Mouse (Mus musculus) CD4-positive, CD25-positive, alpha-beta regulatory T cell, adult 4 months (primary cell): Measurements from ENCODE around the gene Anapc7. TPM values are rescaled to one million over a fixed set of nuclear protein-coding genes. Genes with fewer than 3 reads are reported as not detected.
A peak's percentile ranks its signal among the peaks of the same experiment; 100 is the strongest.

Source experiments
- ATAC-seq: one replicate; pipeline ENCODE4 v1.8.0; 2017
- polyA plus RNA-seq, 2 experiments: library from polyadenylated mRNA; unstranded; fragments of 100-300 nt; shearing (Covaris generic); gene quantifications; one replicate each; pipeline ENCODE4 v1.2.1; 2017

Gene Anapc7
- polyA plus RNA-seq = 10 to 100 TPM; 17.7 to 22.8 TPM

DNA sequence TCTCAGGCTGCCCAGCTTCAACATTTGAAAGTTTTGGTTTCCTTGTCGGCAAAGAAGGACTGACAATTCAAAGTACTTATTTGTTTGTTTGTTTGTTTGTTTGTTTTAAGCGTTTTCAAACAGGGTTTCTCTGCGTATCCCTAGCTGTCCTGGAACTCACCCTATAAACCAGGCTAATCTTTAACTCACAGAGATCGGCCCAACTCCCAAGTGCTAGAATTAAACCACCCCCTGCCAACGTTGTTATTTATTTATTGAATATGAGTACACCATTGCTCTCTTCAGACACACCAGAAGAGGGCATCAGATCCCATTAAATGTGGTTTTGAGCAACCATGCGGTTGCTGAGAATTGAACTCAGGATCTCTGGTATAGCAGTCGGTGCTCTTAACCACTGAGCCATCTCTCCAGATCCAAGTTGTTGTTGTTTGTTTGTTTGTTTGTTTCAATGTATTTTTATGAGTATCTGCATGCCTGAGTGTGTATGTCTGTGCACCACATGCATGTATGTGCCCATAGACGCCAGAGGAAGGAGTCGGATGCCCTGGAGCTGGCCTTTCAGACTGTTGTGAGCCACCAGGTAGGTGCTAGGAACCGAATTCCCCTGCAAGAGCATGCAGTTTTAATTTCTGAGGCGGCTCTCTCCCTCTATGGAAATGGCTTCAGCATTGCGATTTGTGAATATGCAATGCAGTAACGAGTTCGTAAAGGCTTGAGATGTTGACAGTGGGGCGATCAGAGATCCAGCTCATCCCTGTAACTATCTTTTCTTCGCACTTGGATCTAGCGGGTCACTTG is at the start of gene Anapc7:
Anapc7 (plus strand) TSS at position 423 of the 798 bp plus-strand sequence.
- ATAC-seq = peak; percentile 56

DNA sequence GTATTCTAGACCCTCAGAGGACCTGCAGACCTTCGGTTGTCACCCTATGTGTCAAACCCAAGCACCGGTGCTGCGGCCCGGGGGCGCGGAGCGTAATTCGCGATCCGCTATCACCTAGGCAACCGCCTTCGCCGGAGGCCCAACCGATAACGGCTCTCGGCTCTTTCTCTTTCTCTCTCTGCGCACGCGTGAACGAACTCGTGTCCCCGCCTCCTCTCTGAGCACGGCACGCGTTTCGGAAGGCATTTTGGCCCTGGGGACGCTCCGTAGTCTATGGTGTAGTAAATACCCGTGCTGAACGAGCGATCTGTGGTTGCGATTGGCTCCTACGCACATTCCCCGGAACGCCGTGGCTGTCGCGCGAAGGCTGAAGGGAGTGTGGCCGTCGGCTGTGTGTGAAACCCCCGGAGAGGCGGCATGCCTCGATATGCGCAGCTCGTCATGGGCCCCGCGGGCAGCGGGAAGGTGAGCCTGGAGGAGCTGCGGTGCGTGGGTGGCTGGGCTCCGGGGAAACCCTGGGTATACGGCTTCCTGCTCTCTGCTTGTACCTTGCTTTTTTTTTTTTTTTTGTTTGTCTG is 49.2 kb upstream of the Anapc7 start, which contains the start of gene Fam216a:
Fam216a (minus strand) TSS at position 173 of the 578 bp plus-strand sequence.
- ATAC-seq = peak; percentile 87

DNA sequence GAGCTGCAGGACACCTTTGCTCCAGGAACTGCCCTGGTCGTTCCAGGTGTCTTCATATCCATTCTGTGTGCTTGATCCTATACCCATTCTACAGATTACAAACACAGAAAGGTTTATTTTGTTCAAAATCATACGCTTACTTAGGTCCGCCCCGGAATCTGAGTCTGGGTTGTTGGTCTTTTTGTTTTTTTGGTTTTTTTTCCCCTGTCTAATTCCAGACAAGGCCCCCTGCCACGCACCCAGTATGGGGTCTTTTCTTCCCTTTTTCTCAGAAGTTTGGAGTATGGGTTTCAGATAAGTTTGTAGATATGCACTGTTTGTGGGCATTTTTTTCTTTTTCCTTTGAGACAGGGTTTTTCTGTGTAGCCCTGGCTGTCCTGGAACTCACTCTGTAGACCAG is 48.6 kb upstream of the Anapc7 start:
- ATAC-seq = no peak

DNA sequence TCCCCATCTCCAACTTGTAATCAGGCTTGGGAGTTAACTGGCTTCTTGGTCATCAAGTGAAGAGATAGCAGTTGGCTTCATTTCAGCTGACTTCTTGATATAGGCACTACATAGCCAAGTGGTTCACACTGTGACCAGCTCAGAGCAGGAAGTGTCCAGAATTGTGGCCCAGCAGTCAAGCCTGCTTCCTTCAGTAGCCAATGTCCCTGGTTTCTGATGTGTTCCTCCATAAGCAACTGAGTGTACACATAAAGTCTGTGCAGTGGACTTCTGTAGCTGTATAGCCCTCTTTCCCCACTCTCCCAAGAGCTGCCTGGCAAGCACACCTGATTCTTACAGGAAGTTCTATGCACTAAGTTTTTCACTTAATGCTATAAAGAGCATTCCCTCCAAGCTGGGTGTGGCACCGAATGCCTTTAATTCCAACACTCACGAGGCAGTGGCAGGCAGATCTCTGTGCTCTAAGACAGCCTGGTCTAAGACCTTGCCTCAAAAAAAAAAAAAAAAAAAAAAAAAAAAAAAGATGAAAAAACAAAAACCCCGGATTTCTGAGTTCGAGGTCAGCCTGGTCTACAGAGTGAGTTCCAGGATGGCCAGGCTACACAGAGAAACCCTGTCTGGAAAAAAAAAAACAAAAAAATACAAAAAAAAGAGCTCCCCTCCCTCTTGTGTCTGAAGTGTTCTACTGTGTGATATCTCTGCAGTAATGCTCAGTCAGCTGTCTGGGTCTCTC is 44.2 kb upstream of the Anapc7 start:
- ATAC-seq = no peak

DNA sequence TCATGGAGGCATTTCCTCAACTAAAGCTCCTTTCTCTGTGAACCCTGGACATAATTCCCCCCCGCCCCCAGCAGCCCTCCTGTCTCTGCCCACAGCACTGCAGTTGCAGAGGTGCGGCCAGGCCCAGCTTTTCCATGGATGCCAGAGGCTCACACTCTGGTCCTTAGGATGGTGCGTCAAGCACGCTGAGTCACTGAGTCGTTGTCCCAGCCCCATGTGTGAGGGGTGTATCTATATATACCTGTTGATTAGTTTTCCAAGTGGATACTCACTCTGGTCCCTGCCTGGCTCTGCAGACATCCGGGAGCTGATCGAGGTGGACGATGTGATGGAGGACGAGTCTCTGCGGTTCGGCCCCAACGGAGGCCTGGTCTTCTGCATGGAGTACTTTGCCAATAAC is 43.3 kb upstream of the Anapc7 start:
- ATAC-seq = no peak

DNA sequence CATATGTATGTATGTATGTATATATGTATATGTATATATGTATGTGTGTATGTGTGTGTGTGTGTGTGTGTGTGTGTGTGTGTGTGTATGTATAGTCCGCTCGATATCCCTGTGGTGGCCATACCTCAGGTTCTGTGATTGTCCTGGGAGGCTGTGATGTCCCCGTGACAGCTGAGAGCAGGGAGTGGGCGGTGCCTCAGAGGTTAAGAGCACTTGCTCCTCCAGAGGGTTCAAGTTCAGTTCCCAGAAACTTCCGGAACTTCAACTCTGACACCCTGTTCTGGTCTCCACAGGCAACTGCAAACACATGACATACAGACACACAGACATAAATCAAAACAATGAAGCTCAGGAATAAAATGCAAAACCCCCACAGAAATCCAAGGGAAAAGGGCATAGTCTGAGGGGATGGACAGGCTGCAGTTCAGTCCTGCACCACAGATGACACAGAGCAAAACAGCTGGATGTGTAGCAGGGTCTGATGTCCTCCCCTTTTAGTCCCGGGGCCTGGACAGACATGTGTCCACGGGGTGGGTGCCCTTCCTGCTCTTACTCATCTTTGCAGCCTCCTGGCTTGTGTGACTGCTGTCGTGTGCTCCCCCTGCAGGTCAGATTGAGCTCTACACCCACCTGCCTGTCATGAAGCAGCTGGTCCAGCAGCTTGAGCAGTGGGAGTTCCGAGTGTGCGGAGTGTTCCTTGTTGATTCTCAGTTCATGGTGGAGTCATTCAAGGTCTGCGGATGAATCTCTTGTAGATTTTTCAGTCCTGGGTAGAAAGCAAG is 41.9 kb upstream of the Anapc7 start:
- ATAC-seq = peak; percentile 91

DNA sequence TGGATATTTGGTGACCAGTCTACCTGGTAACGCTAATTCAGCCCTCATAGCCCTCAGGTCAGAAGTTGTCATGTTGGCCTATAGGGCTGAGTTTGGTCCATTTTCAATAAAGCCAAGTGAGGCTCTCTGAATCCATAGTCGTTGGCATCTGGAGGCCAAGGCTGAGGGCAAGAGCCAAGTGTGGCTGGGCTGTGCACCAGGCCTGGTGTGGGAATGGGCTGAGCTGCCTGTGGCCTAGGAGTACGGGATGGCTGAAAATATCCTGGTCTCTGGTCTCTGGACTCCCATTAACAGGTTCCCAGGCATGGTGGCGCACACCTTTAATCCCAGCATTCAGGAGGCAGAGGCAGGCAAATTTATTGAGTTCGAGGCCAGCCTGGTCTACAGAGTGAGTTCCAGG is 31.5 kb upstream of the Anapc7 start:
- ATAC-seq = no peak

DNA sequence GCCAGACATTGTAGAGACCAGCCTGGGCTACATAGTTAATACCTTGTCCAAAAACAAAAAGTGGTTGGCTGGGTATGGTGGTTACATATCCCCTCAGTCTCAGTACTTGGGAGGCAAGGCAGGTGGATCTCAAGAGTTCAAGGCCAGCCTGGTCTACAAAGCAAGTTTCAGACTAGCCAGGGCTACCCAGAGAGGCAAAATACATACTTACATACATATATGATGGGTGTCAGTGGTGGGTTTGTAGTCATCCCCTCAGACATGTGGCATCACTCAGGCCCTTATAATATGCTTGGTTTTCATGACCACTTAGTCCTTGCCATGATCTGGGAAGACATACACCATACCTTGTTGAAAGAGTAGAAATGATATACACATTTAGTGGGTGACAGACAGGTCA is 30.8 kb upstream of the Anapc7 start:
- ATAC-seq = no peak

DNA sequence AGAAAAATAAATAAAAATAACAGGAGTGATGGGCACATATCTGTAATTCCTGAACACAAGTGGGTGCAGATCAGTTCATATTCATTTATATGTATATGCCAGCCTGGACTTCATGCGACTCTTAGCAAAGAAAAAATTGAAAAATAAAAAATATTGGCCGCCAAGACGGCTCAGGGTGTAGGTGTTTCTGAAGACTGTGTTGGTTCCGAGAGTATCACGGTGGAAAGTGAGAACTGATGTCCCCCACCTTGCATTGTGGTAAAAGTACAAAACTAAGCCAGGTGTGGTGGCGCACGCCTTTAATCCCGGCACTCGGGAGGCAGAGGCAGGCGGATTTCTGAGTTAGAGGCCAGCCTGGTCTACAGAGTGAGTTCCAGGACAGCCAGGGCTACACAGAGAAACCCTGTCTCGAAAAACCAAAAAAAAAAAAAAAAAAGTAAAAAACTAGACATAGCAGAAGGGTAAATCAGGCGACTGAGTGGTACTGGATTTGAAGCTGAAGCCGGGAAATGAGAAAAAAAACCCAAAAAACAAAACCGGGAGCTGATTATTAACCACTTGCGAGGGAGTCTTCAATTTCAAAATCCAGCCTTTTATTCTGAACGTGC is 30.2 kb upstream of the Anapc7 start:
- no peak for ATAC-seq

DNA sequence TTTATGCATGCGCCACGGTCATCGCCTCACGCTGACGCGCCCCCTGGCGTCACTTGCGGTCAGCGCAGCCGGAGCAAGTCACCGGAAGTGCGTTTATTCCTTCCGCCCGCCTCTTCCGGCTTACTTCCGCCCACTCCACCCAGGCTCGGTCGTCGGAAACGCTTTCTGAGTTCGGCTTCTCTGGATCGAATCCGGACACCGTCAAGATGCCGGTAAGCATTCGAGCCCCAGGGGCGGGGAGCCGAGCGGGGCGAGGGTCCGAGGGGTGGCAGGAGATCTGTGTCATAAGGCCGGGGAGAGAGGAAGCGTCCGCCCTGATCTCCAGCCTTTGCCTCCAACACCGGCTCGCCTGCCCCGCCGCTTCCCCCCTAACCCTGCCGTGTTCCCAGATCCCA is 29.7 kb upstream of the Anapc7 start, which contains the start of gene Arpc3:
Arpc3 (plus strand) TSS at position 93 of the 395 bp plus-strand sequence.
- peak; percentile 90 for ATAC-seq

DNA sequence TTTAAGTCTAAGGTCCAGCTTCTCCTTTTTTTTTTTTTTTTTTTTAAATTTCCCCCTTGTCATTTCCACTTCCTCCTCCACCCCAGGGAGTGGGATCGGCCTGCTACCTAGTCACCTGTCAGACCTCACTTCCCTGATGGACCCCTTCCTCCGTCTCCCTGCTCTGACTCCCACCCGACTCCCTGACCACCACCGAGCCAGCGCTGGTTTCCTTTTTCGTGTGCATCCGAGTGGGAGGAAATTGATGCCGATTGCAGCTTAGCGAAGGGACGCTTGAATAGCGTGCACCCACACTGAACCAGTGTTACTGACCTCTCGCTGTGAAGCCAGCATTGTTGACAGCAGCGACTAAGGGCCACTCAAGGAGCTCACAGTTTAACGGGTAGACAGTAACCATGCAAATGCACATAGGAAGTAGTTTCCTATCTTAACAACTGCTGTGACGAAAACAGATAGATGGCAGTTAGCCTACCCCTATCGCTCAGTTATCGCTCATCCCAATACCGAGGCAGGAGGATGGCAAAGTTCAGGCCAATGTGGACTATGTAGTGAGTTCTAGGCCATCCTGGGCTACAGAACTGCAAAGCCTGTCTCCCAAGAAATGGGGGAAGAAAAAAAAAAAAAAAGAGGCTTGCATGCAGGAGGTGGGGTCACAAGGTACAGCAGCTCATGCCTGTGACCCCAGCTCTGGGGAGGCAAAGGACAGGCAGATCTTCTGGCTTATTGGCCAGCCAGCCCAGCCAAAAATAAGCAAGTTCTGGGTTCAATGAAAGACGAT is 29.1 kb upstream of the Anapc7 start:
- ATAC-seq = peak; percentile 27

DNA sequence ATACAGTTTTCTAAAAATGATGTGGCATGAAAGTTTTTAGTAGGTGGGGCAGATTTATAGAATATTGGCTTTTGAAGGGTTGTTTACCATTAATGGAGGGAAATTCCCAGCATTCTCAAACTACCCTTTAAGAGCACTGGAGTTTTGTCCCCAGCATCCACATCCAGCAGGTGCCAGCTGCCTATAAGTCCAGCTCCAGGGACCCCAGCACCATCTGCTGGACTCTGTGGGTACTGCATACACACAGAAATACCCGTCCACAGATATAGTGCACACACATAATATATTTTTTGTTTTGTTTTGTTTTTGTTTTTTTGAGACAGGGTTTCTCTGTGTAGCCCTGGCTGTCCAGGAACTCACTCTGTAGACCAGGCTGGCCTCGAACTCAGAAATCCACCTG is 27.6 kb upstream of the Anapc7 start:
- ATAC-seq = peak; percentile 51

DNA sequence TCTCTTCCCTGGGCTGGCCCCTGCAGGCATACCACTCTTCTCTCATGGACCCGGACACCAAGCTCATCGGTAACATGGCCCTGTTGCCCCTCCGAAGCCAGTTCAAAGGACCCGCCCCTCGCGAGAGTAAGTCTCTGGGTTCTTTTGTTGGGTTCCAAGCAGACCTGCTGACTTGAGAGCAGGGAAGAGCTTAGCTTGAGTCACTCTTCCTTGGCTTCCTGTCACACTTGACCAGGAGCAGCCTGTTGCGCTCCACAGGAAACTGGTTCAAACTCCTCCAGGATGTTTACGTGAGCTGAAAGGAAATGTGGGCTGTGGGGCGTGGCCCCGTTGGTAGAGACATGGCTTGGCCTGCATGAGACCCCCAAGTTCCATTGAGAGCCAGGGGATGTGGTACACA is 24.7 kb upstream of the Anapc7 start:
- no peak for ATAC-seq

DNA sequence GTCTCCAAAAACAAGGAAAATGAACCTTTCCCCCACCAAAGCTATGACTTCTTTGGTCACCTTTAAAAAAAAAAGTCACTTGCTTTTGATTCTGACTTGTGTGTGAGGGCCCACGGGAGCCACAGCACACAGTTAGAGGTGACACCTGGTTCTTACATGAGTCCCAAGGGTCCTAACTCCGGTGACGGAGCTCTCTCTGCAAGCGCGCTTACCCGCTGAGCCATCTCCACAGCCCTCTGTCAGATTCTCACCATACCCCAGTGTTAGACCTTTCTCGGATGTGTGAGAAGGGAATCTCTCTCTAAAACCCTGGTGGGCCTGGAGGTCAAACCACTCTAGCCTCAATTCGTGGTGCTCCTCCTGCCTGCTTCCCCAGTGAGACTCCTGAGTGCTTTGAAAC is 24.0 kb upstream of the Anapc7 start:
- no peak for ATAC-seq

DNA sequence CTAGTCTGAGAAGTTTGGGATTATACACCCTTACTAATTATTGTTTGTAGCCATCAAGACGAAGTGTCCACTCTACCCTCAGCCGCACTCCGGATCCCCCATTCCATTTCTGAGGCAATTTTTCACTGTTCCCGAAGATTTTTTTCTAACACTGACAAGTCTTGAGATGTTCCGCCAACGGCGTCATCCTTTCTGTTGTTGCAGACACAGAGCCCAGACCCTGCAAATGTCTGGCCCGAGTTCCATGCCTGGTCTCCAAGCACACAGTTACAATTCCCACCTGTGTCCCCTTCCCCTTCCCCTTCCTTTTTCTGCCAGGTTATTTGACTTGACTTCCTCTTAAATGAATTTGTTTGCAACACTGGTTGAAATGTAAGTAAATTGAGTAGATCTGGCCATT is 21.6 kb upstream of the Anapc7 start:
- ATAC-seq = no peak

DNA sequence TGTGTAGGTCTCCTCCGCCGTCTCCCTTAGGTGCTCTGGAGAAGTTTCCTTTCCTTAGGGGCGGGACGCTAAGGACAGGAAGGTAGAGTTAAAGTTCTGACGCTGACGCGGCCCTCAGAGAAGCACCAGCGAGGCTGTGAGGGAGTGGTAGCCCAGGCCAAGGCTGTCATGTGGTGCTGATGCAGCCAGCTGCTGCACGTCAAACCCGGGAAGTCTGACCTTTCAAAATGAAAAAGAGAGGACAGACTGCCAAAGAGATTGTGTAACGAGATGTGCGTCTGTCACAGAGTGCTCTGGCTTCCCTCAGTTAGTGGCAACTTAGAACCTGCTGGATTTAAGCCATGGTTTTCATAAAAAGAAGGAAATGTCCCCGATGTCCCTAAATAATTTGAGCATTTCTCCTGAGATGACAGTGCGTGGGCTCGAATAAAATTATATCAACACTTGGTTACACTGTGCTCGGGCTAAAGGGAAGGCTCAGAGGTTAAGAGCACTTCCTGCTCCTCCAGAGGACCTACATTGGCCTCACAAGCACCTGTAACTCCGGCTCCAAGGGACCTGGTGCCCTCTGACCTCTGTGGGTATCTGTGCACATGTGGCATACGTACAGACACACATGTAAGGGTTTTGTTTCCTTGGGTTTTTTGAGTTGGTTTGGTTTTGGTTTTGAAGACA is 20.7 kb upstream of the Anapc7 start:
- ATAC-seq = peak; percentile 23

DNA sequence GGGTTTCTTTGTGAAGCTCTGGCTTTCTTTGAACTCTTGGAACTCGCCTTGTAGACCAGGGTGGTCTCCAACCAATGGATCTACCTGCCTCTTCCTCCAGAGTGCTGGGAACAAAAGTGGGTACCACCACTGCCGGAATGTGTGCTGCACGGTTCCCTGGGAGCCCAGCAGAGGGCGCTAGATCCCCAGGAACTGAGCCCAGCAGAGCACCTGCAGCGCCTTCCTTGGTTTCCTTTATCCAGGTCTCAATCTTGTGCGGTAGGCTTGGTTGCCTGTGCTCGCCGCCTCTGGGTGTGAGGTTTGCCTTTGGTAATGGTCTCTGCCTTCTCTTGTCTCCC is 20.2 kb upstream of the Anapc7 start:
- ATAC-seq = peak; percentile 79

DNA sequence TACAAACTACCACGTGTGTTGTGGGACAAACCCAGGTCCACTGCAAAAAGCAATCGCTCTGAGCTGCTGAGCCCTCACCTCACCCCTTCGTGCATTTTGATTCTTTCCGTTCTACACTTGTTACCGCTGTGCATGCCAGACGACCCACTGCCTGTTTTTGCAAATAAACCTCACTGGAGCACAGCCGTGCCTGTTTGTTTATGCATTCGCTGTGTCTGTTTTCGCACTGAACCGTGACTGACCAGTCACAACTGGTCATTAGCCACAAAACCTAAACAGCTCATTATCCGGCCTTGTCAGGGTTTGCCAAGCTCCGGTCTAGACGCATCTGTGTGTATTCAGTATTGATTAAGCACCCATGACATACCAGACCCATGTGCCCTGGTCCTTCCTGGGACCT is 19.3 kb upstream of the Anapc7 start:
- ATAC-seq = no peak

DNA sequence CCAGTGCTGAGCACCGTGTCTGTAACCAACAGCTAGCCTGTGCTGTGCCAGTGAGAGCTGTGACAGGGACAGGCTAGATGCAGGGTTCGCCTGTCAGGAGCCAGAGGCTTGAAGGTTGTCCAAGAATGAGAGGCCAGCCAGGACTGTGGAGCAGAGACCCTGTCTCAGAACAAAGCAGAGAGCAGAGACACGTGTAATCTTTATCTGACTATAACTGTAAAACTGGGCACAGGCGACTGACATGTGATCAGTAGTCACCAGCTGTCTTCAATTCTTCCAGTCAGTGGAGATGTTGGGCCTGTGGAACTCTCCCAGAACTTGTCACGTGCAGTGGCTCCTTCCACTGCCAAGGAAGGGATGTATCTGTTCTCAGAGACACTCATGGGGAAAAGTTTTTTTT is 18.7 kb upstream of the Anapc7 start:
- ATAC-seq = no peak

DNA sequence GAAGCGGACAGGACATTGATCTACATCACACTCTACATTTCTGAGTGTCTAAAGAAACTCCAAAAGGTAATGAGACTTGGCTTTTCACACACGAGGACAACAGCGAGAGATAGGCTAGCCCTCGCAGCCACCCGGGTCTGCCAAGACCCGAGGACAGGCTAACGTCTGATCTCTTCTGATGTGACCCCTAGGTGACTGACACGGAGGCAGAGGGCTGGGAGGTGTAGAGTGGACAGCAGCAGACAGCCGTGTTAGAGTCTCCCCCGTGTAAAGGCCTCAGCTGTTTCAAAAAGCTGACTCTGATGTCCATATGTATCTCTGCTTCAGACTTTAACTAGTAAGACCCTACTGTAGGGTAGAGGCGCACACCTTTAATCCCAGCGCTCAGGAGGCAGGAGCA is 18.1 kb upstream of the Anapc7 start:
- ATAC-seq = no peak

DNA sequence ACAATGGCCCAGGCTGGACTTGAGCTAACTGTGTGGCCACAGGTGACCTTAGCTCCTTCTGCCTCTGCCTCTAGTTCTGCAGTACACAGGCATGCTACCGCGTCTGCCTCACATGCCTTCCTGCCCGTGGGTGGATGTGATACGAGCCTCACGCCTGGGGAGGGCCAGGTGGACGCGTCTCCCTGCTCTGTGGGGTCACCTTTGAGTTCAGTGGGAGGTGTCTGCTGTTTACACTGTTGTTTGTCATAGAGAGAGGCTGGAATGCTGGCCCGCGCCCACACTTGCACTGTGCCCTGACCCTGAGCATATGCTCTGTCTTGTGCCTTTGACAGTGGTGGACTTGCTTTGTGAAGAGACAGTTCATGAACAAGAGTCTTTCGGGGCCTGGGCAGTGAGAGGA is 16.0 kb upstream of the Anapc7 start:
- no peak for ATAC-seq
